Mouse (Mus musculus) adrenal gland, adult (tissue): ENCODE measurements around the gene Pdcd11.

ENCODE experiments used
- DNase-seq, 2 experiments: peaks; one replicate each; pipeline ENCODE4 v3.0.0; 2022 to 2023; ENCODE audit warnings: low spot score in 1 of 2; ENCODE audit not compliant: inconsistent age in 2 of 2

The Pdcd11 gene

DNA sequence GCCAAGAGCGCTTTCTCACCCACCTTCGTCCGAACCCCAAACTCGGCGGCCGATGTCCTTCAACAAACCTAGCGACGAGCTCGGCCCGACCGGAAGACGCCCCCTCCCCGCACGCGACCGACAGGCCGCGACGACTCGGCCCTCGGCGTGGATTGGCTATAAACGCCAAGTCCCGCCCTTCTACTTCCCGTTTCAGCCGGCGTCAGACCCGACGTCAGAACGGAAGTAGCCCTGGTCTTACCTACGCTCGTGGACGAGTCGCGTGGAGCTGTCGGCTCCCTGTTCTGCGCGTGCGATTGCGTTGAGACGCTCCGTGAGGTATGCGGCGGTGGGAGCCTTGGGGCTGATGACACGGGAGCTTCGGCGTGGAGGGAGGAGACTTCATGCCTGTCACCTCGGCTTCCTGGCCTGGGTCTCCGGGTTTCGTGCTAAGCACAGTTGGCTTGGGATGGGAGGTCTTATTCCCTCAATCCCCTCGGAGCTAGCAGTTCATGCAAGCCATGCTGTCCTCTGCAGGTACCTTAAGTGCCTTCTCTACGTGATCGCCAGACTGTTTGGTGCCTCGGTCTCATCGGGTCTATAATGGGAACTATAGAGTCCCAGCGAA is at the start of gene Pdcd11, which contains the start of gene Usmg5:
Pdcd11 (plus strand) TSS at position 219 of the 607 bp plus-strand sequence.
Usmg5 (minus strand) TSS at position 98 of the 607 bp plus-strand sequence.
- DNase-seq, result peak; percentile 97 to 98

DNA sequence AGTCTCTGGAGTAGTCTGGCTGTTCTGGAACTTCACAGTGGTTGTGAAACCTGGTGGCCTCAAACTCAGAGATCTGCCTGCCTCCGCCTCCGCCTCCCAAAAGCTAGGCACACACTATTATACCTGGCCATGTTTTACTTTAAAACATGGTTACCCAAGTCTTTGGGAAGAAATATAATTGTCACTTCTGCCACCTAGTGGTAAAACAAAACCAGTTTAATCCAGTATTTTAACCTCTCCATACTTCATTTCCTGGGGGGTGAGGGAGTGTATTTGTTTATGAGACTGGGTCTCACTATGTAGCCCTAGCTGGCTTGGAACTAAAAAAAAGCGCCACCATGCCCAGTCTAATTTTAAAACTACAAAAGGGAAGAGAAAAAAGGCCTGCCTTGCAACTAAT is 47.0 kb upstream of the Pdcd11 start:
- DNase-seq, result no peak

DNA sequence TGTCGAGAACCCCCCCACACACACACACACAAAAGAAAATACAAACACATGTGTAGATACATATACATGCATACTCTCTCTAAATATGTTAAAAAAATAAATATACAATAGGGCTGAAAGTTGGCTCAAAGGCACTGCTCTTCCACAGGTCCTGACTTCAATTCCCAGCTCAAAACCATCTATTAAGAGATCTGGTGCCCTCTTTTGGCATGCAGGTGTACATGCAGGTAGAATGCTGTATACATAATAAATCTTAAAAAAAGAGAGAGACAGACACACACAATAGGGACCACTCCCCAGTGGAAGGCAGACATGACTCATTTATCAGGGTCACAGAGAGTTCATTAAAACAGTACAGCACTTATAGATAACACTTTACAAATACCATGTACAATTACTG is 44.2 kb upstream of the Pdcd11 start:
- no peak for DNase-seq

DNA sequence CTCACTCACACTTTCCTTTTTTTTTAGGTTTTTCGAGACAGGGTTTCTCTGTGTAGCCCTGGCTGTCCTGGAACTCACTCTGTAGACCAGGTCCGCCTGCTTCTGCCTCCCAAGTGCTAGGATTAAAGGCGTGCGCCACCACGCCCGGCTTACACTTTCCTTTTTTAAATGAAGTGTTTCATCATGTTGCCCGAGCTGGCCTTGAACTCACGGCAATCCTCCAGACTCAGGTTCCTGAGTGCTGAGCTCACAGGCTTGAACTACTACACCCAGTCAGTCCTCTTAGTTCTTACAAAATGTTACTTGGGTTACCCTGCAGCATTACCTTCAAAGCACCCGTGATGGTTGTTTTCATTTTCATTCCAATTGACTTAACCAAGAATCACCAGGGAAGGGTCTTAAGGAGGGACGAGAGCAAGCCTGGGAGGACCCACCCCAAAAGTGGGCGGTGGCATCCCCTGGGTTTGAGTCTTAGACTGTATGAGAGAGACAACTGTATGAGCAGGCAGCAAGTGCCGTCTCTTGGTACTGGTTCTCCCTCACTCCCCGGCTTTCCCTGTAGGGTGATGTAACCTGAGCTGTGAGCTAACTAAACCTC is 43.2 kb upstream of the Pdcd11 start:
- peak; percentile 63 to 84 for DNase-seq

DNA sequence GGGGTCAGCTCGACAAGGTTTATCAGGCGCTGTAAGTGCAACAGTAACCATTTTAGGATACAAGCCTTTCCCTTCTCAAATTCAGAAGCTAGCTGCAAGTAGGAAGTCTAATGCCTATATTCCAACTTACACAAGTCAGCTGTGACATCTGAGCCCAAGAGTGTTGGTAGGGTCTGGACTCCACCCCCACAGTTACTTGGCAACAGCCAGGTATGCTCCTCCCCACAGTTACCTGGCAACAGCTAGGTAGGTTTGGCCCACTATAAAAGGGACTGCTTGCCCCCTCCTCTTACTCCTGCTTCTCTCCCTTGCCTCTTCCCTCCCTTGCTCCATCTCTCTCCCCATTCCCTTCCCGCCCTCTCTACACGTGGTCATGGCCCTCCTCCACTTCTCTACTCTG is 41.5 kb upstream of the Pdcd11 start:
- DNase-seq, result no peak

DNA sequence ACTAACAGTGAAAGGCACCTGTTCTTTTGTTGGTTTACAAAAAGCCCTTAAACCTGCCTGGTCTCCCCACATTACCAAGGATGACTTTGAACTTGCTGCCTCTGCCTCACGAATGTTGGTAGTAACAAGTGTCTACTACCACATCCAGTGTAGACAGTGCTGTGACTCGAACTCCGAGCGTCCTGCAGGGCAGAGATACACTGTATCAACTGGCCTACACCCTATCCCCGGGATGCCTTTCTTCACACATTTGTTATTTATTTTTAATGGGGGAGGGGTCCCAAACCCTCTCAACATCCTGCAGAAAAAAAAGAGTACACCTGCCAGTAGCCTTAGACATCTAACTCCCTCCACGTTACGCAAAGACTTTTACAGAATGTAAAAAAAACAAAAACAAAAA is 40.7 kb upstream of the Pdcd11 start:
- DNase-seq, result no peak

DNA sequence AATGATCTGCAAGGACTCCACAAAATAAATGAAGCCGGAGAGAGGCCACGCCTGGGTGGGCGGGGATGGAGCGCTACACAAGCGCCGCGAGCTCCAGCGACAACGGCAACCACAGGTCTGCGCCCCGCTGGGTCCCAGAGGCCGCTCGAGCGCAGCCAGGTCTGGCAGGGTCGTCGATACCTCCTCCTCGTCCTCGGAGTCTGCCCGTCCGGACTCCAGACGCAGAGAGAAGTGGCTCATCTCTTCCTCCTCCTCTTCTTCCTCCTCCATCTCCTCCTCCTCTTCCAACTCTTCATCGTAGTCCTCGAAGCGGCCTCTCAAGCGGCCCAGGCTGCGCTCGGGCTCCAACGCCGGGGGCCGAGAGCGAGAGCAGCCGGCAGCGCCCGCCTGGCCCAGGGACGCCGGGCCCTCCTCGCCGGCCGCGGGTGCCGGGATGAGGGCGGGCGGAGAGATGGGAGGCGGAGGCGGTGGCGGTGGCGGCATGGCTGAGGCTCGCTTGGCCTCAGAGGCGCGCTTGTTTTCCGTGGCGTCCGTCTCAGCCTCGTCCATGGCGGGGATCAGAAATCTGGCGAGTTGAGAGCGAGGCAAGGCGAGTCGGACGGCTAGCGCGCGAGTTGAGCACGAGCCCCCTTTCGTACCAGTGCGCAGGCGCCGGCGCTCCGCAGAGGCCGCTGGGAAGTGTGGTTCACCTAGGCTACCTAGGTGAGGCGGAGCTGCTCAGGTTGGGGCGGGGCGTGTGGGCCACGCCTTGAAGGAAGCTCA is 40.1 kb upstream of the Pdcd11 start, which contains the start of gene Pcgf6:
Pcgf6 (minus strand) TSS at position 636 of the 762 bp plus-strand sequence.
- DNase-seq, result peak; percentile 81 to 93

DNA sequence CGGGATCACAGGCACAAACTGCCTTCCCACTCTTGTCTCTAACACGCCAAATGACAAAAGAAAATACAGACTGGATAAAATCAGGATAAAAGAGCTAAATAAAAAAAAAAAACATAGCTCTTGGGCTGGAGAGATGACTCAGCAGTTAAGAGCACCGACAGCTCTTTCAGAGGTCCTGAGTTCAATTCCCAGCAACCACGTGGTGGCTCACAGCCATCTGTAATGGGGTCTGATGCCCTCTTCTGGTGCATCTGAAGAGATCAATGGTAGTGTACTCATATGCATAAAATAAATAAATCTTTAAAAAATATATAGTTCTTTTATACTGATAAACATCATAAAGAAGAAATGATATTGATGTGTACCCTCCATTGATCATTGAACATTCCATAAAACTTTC is 37.6 kb upstream of the Pdcd11 start:
- no peak for DNase-seq

DNA sequence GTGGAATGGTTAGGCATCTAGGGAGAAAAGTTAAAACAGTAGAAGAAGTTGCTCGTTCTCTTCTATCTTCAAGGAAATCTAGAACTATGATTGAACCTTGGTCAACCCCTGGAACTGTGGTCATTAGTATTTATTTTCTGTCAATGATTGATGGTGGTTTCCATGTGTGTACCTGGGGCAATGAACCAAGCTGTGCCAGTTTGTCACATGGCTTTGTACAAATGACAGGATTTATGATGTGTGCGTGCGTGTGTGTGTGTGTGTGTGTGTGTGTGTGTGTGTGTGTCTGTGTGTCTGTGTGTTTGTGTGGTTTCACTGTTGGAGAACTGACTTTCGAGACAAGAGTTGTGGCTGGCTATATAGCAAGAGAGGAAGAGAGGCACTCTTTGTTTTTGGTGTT is 37.1 kb upstream of the Pdcd11 start:
- no peak for DNase-seq

DNA sequence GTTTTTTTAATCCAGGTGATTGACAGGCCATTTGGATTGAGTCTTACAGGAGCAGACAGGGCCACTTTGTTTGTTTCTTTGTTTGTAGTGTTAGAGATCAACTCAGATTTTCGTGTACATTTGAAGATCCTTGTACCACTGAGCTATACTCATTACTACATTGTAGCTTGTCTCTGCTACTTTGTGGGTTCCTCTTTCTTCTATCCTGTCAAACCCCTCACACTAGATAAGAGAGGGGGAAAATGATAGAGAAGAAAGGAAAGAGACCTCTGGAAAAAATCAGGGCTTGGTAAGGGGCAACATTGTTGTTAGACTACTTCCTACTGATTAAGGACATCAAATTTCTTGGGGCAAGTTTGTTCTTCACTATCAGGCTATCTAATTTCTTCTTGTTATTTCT is 32.9 kb upstream of the Pdcd11 start:
- no peak for DNase-seq

DNA sequence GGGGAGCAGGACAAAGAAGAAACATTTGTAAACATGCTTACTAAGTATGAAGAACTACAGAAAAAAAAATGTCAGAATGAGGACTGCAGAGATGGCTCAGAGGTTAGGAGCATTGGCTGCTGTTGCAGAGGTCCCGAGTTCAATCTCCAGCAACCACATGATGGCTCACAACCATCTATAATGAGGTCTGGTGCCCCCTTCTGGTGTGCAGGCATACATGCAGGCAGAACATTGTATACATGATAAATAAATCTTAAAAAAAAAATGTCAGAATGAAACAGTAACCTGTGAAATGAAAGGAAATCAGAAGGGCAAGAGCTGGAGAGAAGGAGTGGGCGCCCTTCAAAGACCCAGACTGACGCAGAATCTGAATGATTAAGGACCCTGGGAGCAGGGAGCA is 24.7 kb upstream of the Pdcd11 start:
- no peak for DNase-seq

DNA sequence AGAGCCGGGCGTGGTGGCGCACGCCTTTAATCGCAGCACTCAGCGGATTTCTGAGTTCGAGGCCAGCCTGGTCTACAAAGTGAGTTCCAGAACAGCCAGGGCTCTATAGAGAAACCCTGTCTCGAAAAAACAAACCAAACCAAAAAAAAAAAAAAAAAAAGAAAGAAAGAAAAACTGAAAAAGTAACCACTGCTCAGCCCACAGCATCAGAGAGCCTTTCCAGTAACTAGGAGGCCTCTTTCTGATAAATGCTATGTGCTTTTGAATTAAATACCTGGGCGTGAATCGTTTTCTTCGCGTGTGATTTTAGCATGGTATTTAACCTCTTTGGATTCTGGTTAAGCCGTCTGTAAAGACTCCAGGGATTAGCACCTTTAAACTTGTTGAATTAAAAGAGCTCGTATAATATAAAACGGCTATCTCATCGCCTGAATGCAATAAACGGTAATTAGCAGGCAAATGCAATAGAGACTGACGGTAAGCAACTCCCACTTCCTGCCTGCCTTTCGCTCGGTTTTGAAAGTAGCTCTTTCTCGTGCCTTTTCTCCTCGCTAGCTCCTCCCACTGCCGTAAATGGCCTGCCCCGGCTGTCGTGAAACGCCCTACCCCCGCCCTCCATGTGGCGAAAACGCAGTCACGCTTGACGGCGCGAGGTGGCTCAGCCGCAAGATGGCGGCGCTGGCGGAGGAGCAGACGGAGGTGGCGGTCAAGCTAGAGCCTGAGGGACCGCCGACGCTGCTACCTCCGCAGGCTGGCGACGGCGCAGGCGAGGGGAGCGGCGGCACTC is 23.3 kb upstream of the Pdcd11 start, which contains the start of gene Taf5:
Taf5 (plus strand) TSS at position 651 of the 787 bp plus-strand sequence.
- peak; percentile 97 to 99 for DNase-seq

DNA sequence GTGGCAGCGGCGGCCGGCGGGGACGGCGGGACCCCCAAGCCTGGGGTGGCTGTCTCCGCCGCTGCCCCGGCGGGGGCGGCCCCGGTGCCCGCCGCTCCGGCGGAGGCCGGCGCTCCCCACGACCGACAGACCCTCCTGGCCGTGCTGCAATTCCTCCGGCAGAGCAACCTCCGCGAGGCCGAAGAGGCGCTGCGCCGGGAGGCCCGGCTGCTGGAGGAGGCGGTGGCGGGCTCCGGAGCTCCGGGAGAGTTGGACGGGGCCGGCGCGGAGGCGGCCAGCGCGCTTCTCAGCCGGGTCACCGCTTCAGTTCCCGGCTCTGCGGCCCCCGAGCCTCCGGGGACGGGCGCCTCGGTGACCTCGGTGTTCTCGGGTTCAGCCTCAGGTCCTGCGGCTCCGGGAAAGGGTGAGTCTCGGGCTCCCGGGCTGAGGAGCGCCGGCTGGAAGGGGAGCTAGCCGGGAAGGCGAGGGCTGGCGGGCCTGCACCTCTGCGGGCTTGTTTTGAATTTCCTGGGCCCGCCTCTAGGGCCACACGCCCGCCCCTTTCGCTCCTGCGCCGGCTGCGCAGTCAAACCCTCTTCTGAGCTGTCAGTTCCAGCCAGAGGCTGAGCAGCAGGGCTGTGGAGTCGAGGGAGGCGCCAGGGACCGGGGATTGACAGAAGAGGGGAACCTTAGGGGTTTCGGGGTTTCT is 22.5 kb upstream of the Pdcd11 start:
- peak; percentile 91 to 95 for DNase-seq

DNA sequence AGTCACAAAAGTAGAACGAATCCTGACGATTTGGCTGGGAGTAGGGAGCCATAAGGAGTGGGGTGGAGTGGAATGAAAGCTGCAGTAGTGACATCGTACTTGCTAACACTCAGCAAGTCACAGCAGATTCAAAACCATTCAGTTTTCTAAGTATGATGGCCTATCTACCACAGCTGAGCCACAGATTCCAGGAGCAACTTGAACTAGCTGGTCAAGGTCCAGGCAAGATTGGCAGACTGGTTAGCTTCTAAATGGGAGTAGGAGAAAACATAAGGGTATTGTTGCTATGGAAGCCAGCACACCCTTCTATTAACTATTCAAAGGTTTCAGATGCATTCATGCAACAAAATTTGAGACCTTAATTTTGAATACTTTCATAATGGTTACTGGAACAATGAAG is 2.3 kb upstream of the Pdcd11 start:
- no peak for DNase-seq

DNA sequence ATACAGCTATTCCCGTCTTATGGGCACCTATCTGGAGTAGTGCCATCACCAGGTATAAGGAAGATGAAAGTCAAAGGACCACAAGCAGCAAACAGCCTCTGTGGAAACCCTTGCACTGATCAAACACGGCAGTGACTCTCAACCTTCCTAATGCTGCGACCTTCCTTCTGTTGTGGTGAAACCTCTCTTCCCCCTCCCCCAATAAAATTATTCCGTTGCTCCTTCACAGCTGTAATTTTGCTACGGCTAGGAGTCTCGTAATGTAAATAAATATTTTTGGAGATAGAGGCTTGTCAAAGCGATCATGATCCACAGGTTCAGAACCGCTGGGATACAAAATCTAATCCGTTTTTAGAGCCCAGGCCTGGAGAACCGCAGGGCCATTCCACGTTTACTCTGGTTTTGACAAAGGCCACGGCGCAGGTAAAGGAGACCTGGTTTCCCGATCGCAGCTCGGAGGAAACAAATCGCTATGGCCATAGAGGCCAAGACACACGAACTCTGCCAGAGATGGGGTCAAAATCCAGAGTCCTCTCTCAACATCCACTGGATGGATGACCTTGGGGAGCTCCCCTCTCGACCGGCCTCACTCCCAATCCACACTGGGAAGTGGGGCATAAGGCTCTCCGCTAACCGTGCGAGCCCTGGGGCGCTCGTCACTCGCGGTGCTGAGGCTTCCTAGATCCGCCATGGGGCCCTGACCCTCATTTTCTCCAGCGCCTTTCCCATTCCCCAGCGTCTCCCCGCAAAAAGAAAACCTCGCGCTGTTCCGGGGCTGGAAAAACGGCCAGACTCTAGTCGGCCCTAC is 646 bp upstream of the Pdcd11 start:
- DNase-seq, result no peak

DNA sequence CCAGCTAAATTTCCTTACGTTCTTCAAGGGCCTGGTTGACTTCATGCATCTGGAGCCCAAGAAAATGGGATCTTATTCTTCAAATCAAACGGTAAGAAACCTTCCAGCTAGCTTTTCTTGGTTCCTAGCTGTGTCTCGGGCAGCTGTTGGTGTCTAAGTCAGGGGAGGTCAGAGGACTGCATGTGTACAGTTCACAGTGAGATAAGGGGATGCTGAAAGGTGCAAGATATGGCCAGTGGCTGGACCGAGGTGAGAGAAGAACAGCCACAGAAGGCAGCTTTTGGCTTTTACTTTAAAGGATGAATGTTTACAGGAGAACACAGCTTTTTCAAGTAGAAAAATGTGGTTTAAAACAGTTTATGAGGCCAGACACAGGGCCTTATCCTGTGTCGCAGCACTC is 10.5 kb downstream of the Pdcd11 start:
- DNase-seq, result no peak

DNA sequence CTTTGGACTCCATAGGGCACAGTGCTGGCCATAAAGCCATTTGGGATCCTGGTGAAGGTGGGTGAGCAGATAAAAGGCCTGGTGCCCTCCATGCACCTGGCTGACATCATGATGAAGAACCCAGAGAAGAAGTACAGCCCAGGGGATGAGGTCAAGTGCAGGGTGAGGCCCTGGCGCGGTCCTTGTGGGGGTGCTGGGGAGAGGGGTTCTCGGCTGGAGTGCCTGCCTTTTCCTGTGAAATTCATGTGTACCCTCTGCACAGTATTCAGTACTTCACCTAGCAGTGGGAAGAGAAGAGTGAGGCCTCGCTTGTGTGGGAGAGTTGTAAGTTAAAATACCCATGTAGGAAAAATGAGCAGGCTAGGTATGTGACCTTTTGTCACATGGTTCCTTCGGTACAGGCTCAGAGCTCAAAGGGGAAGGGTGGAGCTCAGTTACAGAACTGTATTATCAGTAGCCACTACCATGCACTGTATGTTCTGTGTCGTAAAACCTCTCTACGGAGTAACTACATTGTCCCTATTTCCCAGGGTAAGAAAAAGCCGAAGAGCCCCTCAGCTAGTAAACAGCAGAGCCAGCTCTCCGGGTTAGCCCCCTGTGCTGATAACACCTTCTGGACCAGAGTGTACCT is 14.2 kb downstream of the Pdcd11 start:
- DNase-seq, result no peak

DNA sequence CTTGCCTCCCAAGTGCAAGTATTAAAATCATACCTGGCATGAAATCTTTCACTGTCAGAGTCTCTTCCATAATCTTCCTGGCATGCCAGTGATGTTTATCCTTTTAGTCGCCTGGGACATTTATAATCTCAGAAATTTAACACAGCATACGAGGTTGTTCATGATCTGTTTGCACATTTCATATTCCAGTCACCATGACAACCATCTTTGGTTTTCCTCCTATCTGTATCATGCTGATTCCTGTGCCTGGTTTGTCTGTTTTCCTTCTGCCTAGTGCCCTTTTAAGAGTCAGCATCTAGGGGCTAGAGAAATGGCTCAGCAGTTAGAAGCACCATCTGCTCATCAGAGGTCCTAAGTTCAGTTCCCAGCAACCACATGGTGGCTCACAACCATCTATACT is 28.1 kb downstream of the Pdcd11 start:
- DNase-seq, result no peak

DNA sequence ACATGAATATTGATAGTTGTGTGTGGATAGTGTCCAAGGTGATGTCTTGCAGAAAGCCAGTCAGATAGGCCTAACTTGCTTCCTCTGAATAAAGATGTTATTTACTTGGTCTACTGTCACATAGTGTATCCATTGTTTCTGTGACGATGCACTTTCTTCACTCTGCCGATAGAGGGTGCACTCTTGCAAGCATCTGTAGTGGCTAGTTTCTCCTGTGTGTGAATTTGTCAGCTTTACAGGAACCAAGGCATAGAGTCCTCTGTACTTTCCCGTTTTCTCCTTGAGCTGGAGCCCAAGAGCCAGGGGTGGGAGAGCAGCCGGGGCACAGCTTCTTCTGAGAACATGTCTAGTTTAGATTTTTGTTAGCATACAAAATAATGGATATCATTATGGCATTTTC is 30.5 kb downstream of the Pdcd11 start:
- DNase-seq, result peak in 1 of 2 experiments; percentile 66
